Mouse (Mus musculus): ENCODE results near the gene Sf3b2.

DNA sequence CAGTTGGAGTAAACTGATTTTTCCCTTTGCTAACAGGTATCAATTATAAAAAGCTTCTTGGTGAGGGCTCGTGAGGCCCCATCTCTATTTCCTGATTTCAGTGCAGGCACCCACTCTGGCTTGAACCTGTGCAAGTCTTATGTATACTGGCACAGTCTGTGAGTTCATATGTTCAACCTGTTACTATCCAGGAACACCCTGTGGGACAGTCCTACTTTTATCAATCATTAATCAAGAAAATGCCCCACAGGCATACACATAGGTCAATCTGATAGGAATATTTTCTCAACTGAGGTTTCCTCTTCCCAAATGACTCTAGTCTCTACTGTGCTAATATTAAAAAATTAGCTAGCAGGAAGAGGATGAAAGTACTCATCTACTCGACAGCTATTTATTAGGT, 65.1 kb downstream of the Sf3b2 start:
- TF ChIP-seq CTCF (IDR thresholded peaks at IDR 0.05; ENCODE audit: low read depth, low read length) (no peak), POLR2A (IDR thresholded peaks at IDR 0.05; ENCODE audit: insufficient read depth, low read length) (no peak)
